Mouse (Mus musculus) brain, adult 2 months (tissue): ENCODE measurements around the gene Zfp654.
"Not testable (repeated sequence)": the region's sequence is repeated elsewhere in the genome, so short reads cannot be mapped to it uniquely, and the experiment has no call there.

Source experiments
- DNase-seq: peaks from one replicate; pipeline ENCODE4 v3.0.0; 2011; ENCODE audit warnings: low read depth, low spot score

Zfp654 gene

DNA sequence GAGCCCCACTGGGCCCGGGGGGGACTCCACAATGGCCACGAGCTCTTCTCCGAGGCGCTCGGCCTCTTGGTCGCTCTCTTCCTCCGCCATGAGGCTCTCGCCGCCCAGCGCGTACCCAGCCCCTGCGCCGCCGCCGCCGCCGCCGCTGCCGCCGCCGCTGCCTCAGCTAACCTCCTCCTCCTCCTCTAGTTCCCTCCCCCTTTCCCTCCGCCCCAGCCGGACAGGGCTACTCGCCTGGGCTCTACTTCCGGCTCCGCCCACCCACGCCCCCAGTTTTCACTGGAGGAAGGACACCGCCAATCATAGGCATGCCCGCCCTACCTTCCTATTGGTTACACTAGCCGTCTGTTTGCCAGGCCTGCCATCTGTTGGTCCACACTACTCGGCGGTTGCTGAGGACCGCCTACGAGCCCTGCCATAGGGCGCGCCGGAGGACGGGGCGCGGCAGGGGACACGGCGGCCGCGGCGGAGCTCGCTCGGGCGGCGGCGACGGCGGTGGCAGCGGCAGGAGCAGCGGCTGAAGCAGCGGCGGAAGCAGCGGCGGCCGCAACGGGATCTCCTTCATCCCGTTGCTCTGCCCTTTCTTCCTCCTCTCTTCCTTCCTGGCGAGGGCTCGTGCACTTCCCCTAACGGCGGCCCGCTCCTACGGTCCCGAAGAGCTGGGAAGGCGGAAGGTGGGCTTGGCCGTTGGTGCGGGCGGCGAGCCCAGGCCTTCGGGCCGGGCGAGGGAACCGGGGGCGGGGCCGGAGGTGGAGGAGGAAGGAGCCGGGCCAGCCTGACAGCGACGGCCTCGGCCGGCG lies at the start of gene Zfp654, which contains the start of gene Cggbp1:
Gene Zfp654, minus strand, starts transcription at position 90 of the 800 bp plus-strand sequence.
Gene Cggbp1, plus strand, starts transcription at position 434 of the 800 bp plus-strand sequence.
- peak; percentile 100 for DNase-seq

DNA sequence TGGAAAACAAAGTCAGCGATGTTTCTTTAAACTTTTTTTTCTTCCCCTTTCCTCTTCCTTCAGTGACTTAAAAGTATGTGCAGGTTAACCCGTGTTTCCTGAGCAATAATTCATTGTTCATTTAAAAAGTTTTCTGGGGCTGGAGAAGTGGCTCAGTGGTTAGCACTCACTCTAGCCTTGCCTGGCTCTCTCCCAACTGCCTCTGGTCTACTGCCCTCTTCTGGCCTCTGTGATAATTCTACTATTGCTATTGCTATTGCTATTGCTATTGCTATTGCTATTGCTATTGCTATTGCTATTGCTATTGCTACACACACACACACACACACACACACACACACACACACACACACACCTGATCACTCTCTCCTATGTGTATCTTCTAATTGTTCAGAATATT lies 47.6 kb upstream of the Zfp654 start:
- DNase-seq = no peak

DNA sequence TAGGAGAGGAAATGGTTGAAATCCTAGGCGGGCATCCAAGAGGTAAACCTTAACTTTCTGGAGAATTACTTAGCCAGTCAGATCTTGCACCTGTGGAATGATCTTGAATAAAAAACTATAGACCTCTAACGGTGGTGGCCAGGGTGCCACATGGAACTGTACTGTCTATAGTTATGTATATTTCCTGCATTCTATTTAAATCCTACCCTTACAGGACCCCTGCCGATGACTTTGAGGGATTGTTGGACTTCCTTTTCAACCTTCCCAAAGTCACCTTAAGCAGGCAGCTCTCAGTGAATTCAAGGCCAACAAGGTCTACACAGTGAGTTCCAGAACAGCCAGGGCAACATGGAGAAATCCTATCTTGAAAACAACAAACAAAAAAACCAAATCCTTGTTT lies 38.0 kb upstream of the Zfp654 start:
- DNase-seq = no peak

DNA sequence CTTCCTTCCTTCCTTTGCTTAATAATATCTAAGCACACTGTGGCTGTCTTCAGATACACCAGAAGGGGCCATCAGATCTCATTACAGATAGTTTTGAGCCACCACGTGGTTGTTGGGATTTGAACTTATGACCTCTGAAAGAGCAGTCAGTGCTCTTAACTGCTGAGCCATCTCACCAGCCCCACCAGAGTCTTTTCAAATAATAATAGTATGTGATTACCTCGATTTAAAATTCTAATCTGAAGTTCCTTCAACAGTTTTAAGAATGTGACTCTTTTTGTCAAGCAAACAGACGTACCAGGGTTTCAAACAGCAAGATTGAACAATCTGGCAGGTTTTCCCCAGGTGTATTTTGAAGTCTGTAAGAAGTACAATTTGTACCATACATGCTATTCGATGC lies 34.1 kb upstream of the Zfp654 start:
- no peak for DNase-seq

DNA sequence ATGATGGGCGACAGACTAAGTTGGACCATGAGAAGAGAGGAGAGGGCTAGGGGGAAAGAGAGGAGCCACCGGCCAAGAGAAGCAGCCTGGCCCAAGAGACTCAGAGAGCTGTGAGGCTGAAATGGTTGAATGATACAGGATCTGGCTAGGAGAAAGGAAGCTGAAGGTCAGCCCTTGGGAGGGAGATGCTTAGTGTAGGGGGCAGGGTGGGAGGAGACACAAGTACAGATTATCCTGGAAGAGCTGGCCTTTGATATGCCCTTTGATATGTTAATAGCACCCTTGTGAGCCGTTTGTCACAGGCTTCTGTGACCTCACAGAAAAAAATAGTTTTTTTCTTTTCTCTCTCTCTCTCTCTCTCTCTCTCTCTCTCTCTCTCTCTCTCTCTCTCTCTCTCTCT lies 33.7 kb upstream of the Zfp654 start:
- no peak for DNase-seq

DNA sequence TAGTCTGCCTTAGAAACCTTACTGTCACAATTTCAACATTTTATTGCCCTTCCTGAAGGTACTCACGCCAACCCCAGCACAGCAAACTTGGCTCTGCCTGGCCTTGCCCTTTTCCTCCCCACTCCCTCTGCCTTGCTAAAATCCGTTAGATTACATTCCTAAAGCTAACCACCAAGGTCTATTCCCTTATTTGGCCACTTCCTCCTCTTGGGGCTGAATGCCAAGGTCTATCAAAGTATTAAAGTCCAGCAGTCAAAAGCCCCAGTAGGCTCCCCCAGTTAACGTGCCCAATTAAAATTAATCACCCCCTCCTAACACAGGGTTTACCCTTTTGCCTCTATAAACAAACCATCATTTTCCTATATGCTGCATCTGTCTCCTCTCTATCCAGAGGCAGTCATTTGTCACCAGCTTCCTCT lies 33.0 kb upstream of the Zfp654 start:
- DNase-seq = no peak

DNA sequence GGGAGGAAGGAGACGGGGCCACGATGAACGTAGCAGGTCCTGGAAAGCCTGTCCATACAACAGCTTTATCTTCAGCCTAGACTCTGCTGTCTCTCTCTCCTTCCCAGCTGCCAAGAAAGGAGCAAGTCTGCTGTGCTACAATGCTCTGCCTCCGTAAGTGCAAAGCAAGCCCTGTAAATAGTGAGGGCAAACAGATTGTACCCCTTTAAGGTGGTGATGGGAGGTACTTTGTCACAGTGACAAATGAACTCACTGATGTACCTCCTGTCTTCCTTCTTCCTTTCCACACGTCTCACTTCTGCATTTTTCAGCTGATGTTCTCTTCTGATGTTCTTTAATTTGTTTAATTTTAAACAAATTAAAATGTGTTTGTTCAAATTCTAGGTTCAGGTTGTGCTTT lies 32.4 kb upstream of the Zfp654 start:
- DNase-seq = no peak

DNA sequence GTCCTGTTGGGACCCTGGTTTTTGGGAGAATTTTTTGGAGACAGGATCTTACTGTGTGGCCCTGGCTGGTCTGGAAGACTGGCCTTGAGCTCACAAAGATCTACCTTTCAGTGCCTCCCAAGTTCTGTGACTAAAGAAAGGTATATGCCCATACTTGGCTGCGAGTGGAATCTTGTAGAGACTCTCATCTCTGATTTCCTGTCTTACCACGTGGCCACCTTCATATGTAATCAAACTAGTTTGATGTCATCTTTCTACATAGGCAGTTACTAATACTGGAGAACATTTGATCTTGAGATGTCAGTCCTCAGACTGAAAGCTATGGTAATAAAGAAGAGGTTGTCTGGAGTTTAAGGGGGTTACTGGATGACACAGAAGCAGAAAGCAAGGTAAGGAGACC lies 30.0 kb upstream of the Zfp654 start:
- no peak for DNase-seq

DNA sequence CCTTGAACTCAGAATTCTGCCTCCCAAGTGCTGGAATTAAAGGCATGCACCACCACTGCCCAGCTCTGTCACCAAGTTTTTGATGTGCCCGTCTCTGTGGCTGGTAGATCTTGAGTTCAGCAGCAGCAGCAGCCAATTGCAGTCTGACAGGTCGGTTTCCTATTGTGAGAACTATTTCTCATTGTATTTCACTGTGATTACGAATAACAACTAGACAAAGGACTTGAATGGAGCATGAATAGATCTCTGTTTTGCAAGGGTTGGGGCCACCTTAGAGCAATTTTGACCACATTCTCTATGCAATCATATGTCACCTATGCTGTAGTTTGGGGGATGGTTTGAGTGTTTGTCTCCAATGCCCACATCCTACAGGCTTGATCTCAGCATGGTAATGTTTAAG lies 29.5 kb upstream of the Zfp654 start:
- DNase-seq = no peak

DNA sequence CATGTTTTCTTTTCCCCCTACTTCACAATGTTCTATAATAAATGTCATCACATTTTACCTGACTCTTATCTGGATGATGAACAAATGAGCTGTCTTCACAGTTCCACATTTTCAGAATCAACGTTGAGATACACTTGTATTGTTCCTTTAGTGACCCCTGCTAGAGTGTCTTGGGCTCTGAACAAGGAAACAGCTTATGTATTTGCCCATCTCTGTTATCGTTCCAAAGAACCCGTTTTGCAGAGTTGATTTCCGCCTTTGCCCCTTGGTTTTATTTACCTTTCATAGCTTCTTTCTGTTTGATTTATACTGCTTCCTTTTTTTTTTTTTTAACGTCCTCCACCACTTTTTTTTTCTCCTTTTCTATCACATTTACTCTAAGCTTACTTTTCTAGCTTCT lies 28.3 kb upstream of the Zfp654 start:
- DNase-seq = no peak

DNA sequence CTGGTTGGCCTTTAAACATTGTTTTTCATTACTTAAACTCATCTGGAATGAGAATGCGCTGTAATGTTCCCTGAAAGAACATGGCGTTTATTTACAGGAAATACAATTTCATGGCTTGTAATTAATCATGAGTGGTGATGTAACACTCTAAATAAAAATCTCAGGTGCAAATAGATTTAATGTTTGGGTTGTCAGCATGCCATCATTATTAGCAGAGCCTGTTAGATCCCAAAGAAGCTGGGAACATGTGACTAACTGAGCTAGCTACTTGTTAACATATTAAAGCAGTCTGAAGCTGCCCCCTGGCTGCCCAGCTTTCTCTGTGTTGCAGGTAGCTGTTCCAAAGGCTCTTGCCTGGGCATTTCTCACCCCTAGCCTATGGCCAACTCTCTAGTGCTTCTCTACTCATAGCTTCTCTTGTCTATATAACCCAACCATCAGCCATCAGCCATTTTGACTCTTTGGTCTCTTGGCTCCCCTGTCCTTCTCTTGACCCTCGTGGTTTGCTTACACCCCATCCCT lies 27.2 kb upstream of the Zfp654 start:
- no peak for DNase-seq

DNA sequence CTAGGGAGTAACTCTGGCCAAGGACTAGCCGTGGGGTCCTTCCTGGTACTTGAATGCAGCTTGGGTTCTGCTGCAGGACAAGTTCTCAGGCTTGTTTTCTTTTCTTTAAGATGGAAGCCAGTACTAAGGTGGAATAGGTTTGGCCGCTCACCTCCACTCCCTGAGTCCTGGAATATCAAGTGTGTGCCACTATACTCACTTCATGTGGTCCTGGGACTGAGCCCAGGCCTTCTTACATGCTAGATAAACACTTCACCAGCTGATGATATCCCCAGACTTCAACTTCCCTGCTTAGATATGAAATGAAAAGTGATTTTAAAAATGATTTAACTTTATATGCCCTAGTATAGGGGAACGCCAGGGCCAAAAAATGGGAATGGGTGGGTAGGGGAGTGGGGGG lies 25.9 kb upstream of the Zfp654 start:
- no peak for DNase-seq

DNA sequence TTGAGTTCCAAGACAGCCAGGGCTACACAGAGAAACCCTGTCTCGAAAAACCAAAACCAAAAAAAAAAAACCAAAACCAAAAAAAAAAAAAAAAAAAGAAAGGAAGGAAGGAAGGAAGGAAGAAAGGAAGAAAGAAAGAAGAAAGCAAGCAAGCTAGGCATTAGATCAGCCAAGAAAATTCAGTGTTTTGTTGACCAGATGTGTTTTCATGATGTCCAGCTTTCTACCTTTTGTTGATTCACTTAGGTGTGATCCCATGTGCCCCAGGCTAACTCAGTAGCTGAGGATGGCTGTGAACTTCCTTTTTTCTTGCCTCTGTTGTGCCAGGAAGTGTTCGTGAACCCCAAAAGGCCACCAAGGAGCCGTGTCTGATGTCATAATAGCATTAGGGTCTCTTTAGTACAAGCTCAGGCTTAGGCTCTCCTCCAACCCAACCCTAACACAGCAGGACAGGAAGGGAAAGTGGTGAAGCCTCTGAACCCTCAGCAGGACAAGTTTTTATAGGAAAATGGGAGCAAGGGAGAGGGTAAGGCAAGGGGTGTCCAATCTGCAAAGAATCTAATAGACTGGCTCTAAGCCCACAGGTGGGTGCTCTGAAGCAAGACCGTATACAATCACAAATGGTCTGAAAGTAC lies 25.3 kb upstream of the Zfp654 start:
- no peak for DNase-seq

DNA sequence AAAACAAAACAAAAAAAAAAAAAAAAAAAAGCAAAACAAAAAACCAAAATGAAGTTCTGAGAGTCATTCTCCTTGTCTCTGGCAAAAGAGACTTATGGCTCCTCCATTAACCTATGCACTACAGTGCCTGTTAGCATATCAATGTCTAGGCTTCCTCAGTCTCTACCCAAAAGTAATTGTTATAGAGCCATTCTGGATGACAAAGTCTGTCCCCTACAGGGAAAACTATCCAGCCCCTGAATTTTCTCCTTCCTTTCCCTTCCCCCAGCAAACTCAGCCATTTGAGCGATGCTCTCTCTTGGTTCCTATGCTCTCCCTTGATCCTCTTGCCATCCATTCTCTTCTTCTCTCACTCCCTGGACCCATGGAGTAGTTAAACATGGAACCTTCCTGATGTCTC lies 24.4 kb upstream of the Zfp654 start:
- no peak for DNase-seq

DNA sequence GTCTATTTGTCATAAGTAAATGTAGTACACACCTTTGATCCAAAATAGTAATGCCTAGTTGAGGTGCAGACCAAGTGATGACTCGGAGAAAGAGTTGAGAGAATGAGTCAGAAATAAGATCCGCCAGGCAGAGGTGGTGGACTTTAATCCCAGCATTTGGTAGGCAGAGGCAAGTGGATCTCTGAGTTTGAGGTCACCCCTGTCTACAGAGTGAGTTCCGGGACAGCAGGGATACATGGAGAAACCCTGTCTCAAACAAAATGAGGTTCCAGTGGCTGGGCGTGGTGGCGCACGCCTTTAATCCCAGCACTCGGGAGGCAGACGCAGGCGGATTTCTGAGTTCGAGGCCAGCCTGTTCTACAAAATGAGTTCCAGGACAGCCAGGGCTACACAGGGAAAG lies 23.9 kb upstream of the Zfp654 start:
- DNase-seq = no peak

DNA sequence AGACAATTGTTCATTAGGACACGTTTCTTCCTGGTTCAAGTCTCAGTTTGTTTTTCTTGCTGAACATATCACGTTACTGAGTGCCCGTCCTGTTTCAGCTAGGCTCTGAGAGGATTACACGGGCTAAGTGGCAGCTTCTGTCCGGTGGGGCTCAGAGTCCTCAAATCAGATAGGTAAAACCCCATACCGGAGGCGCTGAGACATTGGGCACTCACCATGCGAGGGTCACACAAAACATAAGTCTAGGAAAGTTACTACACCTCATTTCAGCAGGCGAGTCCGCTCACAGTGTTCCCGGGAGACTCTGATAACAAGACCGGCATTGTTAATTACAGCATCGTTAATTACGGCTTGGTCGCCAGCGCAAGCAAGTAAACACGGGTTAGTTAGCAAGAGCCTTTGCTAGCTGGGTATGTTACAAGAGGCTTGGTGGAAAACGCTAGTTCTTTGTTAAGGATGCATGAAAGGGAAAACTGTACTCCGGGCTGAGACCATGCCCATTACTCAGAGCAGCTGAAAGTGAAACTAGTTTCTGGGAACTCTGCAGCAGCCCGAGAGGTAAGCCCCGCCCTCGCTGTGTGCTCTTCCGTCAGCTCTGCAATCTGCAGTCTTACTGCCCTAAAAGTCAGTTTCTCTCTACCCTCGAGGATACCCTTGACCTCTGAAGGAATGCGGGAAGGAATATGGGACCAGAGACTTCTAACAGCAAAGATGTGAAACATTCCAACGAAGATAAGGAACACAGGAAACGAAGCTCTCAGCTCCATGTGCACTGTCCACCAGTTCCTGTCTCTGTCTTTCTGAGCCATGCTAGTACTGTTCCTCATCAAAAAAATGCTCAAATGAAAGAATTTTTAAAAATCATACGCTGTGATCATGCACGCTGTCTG lies 22.2 kb upstream of the Zfp654 start:
- peak; percentile 86 for DNase-seq

DNA sequence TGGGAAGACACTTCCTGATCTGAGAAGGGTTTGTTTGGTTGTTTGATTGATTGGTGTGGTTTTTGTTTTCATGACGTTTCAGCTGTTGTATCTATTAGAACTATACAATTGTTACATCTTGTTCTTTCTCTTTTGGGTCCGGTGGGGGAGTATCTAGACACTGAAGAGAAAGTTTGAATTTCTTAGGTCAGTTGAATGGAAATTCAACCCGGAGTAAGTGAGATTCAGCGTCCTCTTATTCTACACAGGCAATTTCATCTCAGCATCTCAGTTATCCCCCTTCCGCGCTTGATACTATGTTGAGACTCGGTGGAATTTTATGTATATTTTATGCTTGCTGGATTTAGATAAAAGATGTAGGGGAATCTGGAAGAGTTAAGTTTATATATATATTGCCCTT lies 21.4 kb upstream of the Zfp654 start:
- no peak for DNase-seq

DNA sequence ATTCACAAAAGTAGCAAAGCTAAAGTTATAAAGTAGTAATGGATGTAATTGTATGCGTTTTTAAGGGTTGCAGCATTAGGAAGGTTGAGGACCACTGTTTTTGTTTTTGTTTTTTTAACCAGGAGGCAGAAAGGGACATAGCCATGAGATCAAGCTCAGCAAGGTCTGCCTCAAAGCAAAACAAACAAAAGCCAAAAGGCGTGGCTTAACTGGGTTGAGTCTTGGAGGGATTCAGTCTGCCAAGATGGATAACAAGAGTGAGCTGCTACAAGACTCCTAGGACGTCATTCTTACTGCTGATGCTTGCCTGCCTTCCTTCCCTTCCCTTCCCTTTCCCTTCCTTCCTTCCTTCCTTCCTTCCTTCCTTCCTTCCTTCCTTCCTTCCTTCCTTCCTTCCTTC lies 20.8 kb upstream of the Zfp654 start:
- DNase-seq = no peak

DNA sequence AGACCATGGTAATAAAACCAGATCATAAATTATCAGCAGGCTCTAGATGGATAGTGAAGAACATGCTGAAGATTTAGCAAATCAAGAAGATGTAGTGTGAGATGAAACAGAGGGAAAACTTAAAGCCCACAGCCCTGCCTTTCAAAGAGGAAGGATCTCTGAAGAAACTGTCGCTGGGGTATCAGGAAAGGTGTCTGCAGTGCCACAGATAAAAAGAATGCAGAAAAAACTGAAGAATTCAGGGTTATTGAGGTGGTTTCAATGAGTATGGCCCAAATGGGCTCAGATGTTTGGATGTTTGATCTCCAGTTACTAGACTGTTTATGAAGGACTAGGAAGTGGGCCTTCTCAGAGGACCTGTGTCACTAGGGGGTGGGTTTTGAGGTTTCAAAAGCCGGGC lies 18.2 kb upstream of the Zfp654 start:
- no peak for DNase-seq

DNA sequence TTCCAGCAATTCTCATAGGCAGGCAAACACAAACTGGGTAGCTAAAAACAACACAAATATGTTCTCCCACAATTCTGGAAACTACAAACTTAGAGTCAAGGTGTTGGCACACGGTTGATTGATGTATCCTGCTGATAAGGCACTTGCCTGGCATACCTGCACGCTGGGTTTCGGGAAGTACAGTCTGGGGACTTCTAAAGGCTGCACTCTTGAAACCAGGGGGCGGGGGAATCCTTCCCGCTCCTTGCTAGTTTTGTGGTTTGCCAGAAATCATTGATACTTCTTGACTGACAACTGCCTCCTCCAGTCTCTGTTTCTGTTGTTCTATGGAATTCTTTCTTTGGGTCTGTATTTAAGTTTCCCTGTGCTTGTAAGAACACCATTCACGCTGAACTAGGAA lies 17.2 kb upstream of the Zfp654 start:
- DNase-seq = no peak

DNA sequence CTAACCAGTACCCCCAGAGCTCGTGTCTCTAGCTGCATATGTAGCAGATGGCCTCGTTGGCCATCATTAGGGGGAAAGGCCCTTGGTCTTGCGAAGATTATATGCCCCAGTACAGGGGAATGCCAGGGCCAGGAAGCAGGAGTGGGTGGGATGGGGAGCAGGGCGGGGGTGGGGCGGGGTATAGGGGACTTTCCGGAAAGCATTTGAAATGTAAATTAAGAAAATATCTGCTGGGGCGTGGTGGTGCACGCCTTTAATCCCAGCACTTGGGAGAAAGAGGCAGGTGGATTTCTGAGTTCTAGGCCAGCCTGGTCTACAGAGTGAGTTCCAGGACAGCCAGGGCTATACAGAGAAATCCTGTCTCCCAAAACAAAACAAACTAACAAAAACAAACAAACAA lies 14.4 kb upstream of the Zfp654 start:
- not testable (repeated sequence) for DNase-seq

DNA sequence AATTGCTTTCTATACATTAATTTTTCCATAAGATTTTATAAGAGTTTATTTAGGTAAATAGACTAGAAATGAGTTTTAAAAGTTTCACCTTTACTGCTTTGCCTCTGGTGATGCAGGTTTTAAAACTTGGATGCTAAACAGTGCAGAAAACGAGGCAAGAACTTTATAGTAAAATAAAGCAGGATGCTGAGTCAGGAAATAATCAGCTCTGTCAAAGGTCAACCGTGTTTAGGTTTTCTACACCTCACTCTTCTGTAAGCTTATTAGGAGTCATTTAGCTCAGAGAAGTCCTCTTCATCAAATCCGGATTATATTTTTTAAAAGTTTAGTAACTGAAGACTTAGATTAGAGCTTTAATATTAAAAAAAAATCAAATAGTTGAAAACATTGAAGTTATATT lies 5.5 kb upstream of the Zfp654 start:
- no peak for DNase-seq
